Mouse (Mus musculus): ENCODE measurements around the gene Zfp143. TPM values are rescaled to one million over a fixed set of nuclear protein-coding genes. Genes with fewer than 3 reads are reported as not detected.
"Not testable (repeated sequence)": the region's sequence is repeated elsewhere in the genome, so short reads cannot be mapped to it uniquely, and the experiment has no call there.

Zfp143 gene
- polyA plus RNA-seq, 1 experiment from 2014 or later, result 15.8 TPM

DNA sequence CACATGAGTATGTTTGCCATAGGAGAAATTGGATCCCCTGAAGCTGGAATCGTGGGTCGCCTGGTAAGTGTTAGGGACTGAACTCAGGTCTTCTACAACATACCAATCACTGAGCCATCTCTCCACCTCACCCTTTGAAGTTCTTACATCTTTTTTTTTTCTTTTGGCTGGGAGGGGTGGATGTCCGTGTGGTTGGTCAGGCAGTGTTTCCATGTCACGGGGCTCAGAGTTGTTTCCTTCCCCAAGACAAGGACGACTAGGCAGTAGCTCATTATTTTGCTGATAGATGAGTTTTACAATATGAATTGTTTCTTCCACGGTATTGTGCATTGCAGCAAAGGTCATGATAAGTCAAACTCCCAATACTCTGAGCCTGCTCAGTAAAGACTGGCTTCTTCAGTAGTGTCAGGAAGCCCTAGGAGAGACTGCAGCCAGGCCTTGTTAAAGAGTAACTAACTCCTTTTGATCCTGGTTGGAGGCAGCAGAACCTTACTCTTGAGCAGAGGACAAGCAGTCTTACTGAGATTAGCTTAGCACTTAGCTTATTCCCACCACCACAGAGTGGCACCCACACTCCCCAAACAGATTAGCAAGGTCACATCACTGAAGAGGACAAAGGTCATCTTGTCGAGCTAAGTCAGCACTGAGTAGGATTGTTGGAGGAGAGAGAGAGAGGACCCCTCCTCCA lies 36.2 kb downstream of the Zfp143 start:
- H3K4me2 ChIP-seq, result no peak overlapping the region
- WGBS, result 41% methylated on average over 7 of the region's 7 CpGs

DNA sequence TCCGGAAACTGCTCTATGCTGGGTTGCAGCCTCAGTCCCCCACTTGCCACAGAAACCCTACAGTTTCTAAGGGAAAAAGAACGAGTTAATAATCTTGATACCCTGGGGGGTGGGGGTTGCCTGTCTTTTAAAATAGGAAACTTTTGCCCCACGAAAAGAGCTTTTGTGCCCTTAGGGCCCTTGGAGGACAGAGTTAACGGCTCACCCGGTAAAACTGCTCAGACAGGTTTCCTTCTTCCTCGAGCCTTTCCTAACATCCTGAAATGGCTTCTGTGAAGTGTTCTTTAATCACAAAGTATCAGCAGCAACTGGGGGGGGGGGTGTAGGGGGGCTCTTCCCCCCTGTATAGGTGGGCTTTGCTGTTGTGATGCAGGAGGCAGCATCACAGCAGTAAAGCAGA lies 39.8 kb downstream of the Zfp143 start:
- H3K36me3 ChIP-seq, result 0 out of 2 replicates have a peak, but pooled peaks cover 3% of the 10 kb centered on the region
- WGBS, result 47% methylated on average over 6 of the region's 6 CpGs
- no peaks in the 10 kb centered on the region for H3K9me3 ChIP-seq
- ATAC-seq (ENCODE audit: insufficient read depth, low FRiP score, low read depth), result no peak
- H3K27ac ChIP-seq, result peak overlapping the region; percentile 49; the same call in 1 of the 2 replicates
- no peak overlapping the region for H3K9ac ChIP-seq
- no peak overlapping the region for H3K4me2 ChIP-seq
- no peaks in the 10 kb centered on the region for H3K4me1 ChIP-seq
- H3K4me3 ChIP-seq (replicated peaks), result no peak overlapping the region
- H3K27me3 ChIP-seq (replicated peaks), result no peaks in the 10 kb centered on the region

More for the DNA sequence above, 36.2 kb downstream of the Zfp143 start:
- Histone ChIP-seq H3K4me3 (replicated peaks) (no peak overlapping the region), H3K4me1 (no peaks in the 10 kb centered on the region), H3K36me3 (peaks cover 19% of the 10 kb centered on the region), H3K9ac (no peak overlapping the region), H3K27me3 (replicated peaks) (no peaks in the 10 kb centered on the region), H3K27ac (peak overlapping the region; percentile 33), H3K9me3 (no peaks in the 10 kb centered on the region)
- ATAC-seq (ENCODE audit: insufficient read depth, low FRiP score, low read depth), result peak; percentile 75

DNA sequence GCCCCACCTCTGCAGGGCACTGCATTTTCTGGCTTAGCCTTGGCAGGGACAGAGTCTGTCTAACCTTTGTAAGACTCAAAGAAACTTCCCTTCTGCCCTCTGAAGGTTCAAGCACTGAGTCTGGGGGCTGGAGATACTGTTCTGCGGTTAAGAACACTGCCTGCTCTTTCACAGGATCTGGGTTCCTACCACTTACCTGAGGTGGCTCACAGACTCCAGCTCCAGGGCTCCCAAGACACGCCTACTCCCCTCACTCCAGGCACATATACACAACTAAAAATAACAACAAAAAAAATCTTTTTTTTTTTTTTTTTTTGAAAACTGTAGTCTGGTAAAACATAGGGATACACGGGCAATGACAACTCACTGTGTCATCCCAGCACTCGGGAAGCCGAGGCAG lies 40.2 kb downstream of the Zfp143 start:
- Histone ChIP-seq H3K9me3 (no peaks in the 10 kb centered on the region), H3K27me3 (replicated peaks) (no peaks in the 10 kb centered on the region), H3K4me1 (no peaks in the 10 kb centered on the region), H3K9ac (no peak overlapping the region), H3K4me2 (no peak overlapping the region), H3K27ac (peak overlapping the region; percentile 49; the same call in 1 of the 2 replicates), H3K36me3 (no peaks in the 10 kb centered on the region), H3K4me3 (replicated peaks) (no peak overlapping the region)
- ATAC-seq (ENCODE audit: insufficient read depth, low FRiP score, low read depth), result no peak
- WGBS, result 66% methylated on average over 5 of the region's 5 CpGs

DNA sequence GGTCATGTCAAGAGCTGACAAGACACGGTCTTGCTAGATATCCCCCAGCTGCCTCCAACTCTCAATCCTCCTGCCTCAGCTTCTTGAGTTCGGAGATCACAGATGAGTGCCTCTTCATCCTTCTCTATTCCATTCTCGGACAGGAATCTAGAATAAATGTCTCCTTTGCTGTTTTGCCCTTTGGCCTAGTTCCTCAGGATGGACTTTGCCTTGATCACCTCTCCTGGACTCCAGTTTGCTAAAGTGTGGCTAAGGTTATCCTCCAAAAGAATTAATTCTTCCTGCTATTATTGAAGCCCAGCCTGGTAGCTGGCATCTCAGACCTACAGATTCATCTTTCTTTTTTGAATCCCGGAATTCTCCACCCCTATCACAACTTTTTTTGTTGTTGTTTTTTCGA lies 44.0 kb downstream of the Zfp143 start:
- no peaks in the 10 kb centered on the region for H3K9me3 ChIP-seq
- 81% methylated on average over 5 of the region's 5 CpGs for WGBS

DNA sequence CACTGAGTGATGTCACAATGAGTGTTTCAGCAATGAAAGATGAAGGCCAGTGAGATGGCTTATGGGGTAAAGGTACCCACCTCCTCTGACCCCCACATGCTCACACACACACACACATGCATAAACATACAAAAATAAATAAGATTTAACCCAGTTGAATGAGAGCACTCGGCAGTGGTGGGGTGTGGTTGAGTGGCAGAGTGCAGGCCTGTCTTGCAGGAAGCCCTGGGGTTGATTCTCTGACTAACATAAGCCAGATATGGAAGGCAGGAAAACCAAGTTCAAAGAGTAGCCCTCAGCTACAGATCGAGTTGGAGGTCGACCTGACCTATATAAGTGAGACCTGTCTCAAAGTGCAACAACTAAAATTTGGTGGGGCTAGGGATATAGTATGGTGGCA lies 45.6 kb downstream of the Zfp143 start:
- H3K9ac ChIP-seq, result no peak overlapping the region
- no peak for ATAC-seq (ENCODE audit: insufficient read depth, low FRiP score, low read depth)
- H3K4me2 ChIP-seq, result no peak overlapping the region
- peaks cover 7% of the 10 kb centered on the region for H3K4me1 ChIP-seq
- peak overlapping the region; percentile 16; the same call in 1 of the 2 replicates for H3K27ac ChIP-seq
- H3K4me3 ChIP-seq (replicated peaks), result no peak overlapping the region
- no peaks in the 10 kb centered on the region for H3K36me3 ChIP-seq
- 51% methylated on average over 3 of the region's 3 CpGs for WGBS
- H3K9me3 ChIP-seq, result no peaks in the 10 kb centered on the region
- no peaks in the 10 kb centered on the region for H3K27me3 ChIP-seq (replicated peaks)

More for the DNA sequence above, 44.0 kb downstream of the Zfp143 start:
- ATAC-seq (ENCODE audit: insufficient read depth, low FRiP score, low read depth), result no peak
- Histone ChIP-seq H3K9ac (no peak overlapping the region), H3K27ac (no peak overlapping the region), H3K4me1 (peaks cover 7% of the 10 kb centered on the region), H3K36me3 (no peaks in the 10 kb centered on the region), H3K4me2 (no peak overlapping the region), H3K27me3 (replicated peaks) (no peaks in the 10 kb centered on the region), H3K4me3 (replicated peaks) (no peak overlapping the region)

DNA sequence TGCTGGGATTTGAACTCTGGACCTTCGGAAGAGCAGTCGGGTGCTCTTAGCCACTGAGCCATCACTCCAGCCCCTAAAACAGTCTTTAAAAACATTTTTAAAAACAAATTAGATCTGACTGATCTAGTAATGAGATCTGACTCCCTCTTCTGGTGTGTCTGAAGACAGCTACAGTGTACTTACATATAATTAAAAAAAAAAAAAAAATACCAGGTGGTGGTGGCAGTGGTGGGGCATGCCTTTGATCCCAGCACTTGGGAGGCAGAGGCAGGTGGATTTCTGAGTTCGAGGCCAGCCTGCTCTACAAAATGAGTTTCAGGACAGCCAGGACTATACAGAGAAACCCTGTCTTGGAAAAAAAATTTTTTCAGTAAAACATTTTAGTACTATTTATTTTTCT lies 47.5 kb downstream of the Zfp143 start:
- H3K27me3 ChIP-seq (replicated peaks); H3K9me3 ChIP-seq; H3K4me3 ChIP-seq (replicated peaks); H3K4me2 ChIP-seq; H3K36me3 ChIP-seq; H3K4me1 ChIP-seq; H3K9ac ChIP-seq; ATAC-seq (ENCODE audit: insufficient read depth, low FRiP score, low read depth): not testable (repeated sequence)
- H3K27ac ChIP-seq, result peak overlapping the region; percentile 80
- WGBS, result 86% methylated on average over 3 of the region's 3 CpGs

DNA sequence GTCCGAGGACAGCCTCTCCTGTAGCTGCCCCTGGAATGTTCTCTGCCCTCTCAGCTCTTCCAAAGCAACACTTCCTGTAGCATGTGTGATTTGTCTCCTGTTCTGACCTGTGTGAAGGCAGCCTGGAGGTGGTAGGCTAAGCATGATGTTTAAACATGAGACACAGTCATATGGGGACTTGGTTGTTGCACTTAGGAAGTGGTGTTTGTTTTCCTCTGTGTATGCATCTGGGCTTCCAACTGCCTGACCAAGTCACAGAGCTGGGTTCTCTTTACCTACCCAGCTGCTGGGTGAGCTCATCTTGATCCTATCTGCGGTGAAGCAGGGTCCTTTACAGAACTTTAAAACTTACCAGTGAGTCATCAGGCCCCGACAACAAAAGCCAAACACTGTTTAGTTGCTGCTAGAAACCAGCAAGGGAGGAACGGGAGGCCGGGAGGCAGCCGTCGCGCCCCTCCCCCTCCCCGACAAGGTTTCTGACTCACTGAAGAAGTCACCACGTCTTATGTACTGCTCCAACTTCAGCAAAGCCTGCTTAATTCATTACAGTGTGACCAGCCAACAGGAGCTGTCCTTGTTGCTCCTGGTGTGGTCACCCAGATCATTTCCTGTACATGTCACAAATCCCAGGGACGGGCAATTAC lies 48.1 kb downstream of the Zfp143 start:
- peak overlapping the region; percentile 80 for H3K27ac ChIP-seq
- H3K9ac ChIP-seq, result no peak overlapping the region
- peak; percentile 66 for ATAC-seq (ENCODE audit: insufficient read depth, low FRiP score, low read depth)
- WGBS, result 8% methylated on average over 11 of the region's 11 CpGs
- peak overlapping the region; percentile 38 for H3K4me2 ChIP-seq
- H3K36me3 ChIP-seq, result no peaks in the 10 kb centered on the region
- no peak overlapping the region for H3K4me3 ChIP-seq (replicated peaks)
- H3K27me3 ChIP-seq (replicated peaks), result no peaks in the 10 kb centered on the region
- H3K9me3 ChIP-seq, result no peaks in the 10 kb centered on the region
- H3K4me1 ChIP-seq, result peaks cover 7% of the 10 kb centered on the region

DNA sequence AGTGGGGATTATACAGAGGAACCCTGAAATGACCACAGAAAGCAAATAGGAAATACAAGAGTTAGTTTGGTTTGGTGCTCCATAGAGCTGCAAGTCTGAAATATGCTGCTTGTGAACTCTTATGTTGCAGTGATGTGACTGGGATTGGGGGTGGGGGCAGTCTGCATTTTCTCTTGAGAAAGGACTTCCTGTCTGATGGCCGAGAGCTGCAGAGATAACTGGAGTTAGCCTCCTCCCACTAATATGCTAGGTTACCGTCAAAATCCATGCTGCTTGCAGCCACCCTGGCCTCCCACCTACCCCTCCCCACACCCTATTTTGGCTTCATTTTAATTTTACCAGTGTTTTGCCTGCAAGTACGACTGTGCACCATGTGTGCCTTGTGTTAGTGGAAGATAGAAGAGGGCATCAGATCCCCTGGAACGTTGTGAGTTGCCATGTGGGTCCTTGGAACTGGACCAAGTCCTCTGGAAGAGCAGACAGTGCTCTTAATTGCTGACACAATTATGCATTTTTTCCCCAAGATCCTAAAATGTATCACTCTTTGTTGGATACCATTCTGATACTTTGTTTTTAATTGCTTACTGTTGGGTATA lies 49.1 kb downstream of the Zfp143 start:
- Histone ChIP-seq H3K27me3 (replicated peaks) (no peaks in the 10 kb centered on the region), H3K9me3 (no peaks in the 10 kb centered on the region), H3K36me3 (no peaks in the 10 kb centered on the region), H3K4me1 (peaks cover 7% of the 10 kb centered on the region), H3K9ac (no peak overlapping the region), H3K27ac (0 out of 2 replicates have a peak overlapping the region, but pooled peaks have one; percentile 80), H3K4me3 (replicated peaks) (no peak overlapping the region), H3K4me2 (no peak overlapping the region)
- 29% methylated on average over 4 of the region's 4 CpGs for WGBS
- ATAC-seq (ENCODE audit: insufficient read depth, low FRiP score, low read depth), result no peak

DNA sequence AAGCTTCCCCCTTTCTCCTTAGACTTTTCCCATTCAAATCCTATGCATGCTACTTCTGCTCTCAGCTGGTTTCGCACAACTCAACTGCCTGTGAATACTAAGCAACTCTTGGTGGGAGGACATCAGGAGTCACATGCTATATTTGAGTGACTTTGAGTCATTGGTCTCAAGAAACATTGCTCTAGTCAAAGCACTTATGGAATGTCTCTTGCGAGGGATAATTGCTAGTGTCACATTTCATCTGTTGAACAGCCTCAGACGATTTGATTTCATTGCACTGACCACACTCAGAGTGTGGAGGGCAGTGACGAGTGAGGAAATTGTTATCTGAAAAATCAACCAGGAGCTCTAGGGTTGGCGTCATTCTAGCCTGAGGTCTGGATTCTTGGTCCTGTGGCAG lies 53.7 kb downstream of the Zfp143 start:
- Histone ChIP-seq H3K4me3 (replicated peaks) (no peak overlapping the region), H3K9ac (no peak overlapping the region), H3K27ac (no peak overlapping the region), H3K4me2 (no peak overlapping the region), H3K36me3 (no peaks in the 10 kb centered on the region), H3K9me3 (no peaks in the 10 kb centered on the region), H3K27me3 (replicated peaks) (no peaks in the 10 kb centered on the region), H3K4me1 (no peaks in the 10 kb centered on the region)
- no peak for ATAC-seq (ENCODE audit: insufficient read depth, low FRiP score, low read depth)
- WGBS, result 41% methylated on average over 5 of the region's 5 CpGs

DNA sequence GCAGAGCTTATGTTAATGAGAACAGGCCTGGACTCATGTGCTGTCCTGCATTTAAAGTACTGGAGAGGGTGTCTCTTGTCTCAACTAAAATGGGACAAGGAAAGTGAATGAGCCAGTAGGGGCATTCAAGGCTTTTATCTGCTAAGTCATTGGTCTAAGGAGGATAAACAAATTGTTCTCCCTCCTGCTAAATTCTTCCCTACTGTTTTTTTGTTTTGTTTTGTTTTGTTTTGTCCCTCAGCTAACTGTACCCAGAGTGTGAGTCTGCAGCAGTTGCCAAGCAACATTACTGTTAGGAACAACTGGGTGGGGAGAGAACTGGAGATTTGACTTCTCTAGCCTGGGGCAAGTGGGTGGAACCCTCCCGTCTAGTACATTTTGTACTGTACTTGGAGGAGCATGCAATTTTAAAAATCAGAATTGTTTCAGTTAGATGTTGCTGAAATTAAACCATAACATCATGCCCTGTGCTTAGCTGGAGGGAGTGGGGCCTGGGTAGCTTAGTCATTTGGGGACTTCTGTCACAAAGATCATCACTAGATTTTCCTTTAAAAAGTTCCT lies 55.8 kb downstream of the Zfp143 start:
- Histone ChIP-seq H3K36me3 (no peaks in the 10 kb centered on the region), H3K4me2 (no peak overlapping the region), H3K4me1 (no peaks in the 10 kb centered on the region), H3K9me3 (no peaks in the 10 kb centered on the region), H3K27ac (no peak overlapping the region; the same call in 1 of the 2 replicates), H3K27me3 (replicated peaks) (no peaks in the 10 kb centered on the region), H3K4me3 (replicated peaks) (no peak overlapping the region), H3K9ac (no peak overlapping the region)
- WGBS, result 44% methylated on average over 1 of the region's 1 CpGs
- no peak for ATAC-seq (ENCODE audit: insufficient read depth, low FRiP score, low read depth)

DNA sequence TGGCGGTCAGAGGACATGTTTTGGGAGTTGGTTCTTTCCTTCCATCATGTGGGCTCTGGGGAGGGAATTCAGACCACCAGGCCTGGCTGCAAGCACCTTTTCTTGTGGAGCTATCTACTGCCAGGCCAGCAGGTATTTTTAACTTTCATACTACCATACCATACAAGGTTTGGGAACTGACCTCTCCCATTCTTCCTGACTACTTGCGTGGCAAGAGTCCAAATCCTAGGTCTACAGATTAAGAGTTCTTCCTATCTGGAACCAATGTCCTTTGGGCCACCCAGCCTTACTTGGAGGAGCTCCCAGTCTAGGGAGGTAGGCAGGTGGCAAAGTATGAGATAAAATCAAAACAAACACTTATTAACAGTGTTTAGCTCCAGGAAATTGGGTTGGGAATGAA lies 57.4 kb downstream of the Zfp143 start:
- Histone ChIP-seq H3K27me3 (replicated peaks) (no peaks in the 10 kb centered on the region), H3K4me2 (no peak overlapping the region), H3K4me1 (no peaks in the 10 kb centered on the region), H3K9me3 (no peaks in the 10 kb centered on the region), H3K4me3 (replicated peaks) (no peak overlapping the region), H3K27ac (no peak overlapping the region), H3K9ac (no peak overlapping the region), H3K36me3 (no peaks in the 10 kb centered on the region)
- no peak for ATAC-seq (ENCODE audit: insufficient read depth, low FRiP score, low read depth)
- 80% methylated on average over 2 of the region's 2 CpGs for WGBS
